Mouse (Mus musculus) stomach, embryonic 14.5 days (tissue): ENCODE measurements around the gene R3hdm2. TPM values are rescaled to one million over a fixed set of nuclear protein-coding genes. Genes with fewer than 3 reads are reported as not detected.

Source experiments
- ATAC-seq: fragments of 200-750 bp; cut with Nextera tagmentation; 2 replicates; pipeline ENCODE4 v1.8.0; 2017; ENCODE audit warnings: low read depth, moderate TSS enrichment; ENCODE audit not compliant: insufficient number of reproducible peaks, insufficient read depth, low FRiP score
- H3K27ac ChIP-seq: fragments of 300-500 bp; sonication (generic); 2 replicates; pipeline ENCODE4 v1.5.1; 2014; ENCODE audit warnings: mild to moderate bottlenecking, low read length, moderate library complexity, mixed read lengths
- H3K27me3 ChIP-seq: fragments of 300-500 bp; sonication (generic); 2 replicates; pipeline ENCODE4 v1.6.1; 2014; ENCODE audit warnings: low read length, control low read depth, mixed read lengths; ENCODE audit not compliant: control insufficient read depth, insufficient read depth
- H3K36me3 ChIP-seq: fragments of 300-500 bp; sonication (generic); 2 replicates; pipeline ENCODE4 v1.6.1; 2014; ENCODE audit warnings: mild to moderate bottlenecking, control low read depth, low read length, moderate library complexity, mixed read lengths; ENCODE audit not compliant: control insufficient read depth, insufficient read depth
- H3K4me1 ChIP-seq: fragments of 300-500 bp; sonication (generic); 2 replicates; pipeline ENCODE4 v1.6.1; 2014; ENCODE audit warnings: low read length, control low read depth, mixed read lengths; ENCODE audit not compliant: control insufficient read depth, insufficient read depth
- H3K4me2 ChIP-seq: fragments of 300-500 bp; sonication (generic); replicated peaks from 2 replicates; pipeline ENCODE4 v1.6.1; 2014; ENCODE audit warnings: low read depth, low read length, control low read depth
- H3K4me3 ChIP-seq: fragments of 300-500 bp; sonication (generic); 2 replicates; pipeline ENCODE4 v1.5.1; 2014; ENCODE audit warnings: low read depth, low read length, control low read depth
- H3K9ac ChIP-seq: fragments of 300-500 bp; sonication (generic); replicated peaks from 2 replicates; pipeline ENCODE4 v1.6.1; 2014; ENCODE audit warnings: low read depth, mild to moderate bottlenecking, control low read depth, low read length, moderate library complexity, mixed read lengths
- H3K9me3 ChIP-seq: fragments of 300-500 bp; sonication (generic); 2 replicates; pipeline ENCODE4 v1.6.1; 2016; ENCODE audit warnings: low read depth, low read length, control low read depth; ENCODE audit not compliant: control insufficient read depth
- WGBS: fragments of 180-500 bp; shearing (Covaris S2); extraction: QIAGEN DNeasy Blood & Tissue Kit; methylation state at CpG from one replicate; pipeline ENCODE4 v1.1.7; 2014; 5-methylcytosine and 5-hydroxymethylcytosine counted together
- polyA plus RNA-seq: library from polyadenylated mRNA; unstranded; fragments of >200 nt; fragmentation: Nextera tagmentation; extraction: Ambion mirVana; gene quantifications from 2 replicates; pipeline ENCODE4 v1.2.1, GENCODE M21; 2014

The R3hdm2 gene
- polyA plus RNA-seq, 1 experiment from 2014 or later = 37.3 TPM

DNA sequence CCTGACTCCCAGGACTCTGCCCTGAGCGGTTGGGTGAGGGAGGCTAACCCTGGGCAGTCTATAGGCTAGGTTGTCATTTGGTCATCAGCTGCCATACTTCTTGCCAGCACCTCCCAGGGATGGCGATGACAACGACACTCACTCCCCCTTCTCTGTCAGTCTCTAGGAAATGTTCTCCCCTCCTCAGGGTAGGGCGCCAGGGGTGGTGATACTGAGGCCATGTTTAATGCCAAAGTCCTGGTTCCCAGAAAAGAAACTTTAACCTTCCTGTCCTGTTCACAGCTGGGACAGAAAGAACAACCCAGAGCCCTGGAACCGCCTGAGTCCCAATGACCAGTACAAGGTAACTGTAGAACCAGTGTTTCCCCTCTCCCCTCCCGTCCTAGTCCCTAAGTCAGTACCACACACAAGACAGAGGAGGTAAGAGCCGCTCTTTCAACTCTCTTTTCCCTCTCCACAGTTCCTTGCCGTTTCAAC lies 135.9 kb downstream of the R3hdm2 start:
- Histone ChIP-seq H3K4me2 (peak overlapping the region; percentile 31), H3K4me3 (peak overlapping the region; percentile 3; the same call in 1 of the 2 replicates), H3K36me3 (peaks cover 15% of the 10 kb centered on the region; the same call in 1 of the 2 replicates), H3K27me3 (peaks cover 14% of the 10 kb centered on the region), H3K9me3 (no peaks in the 10 kb centered on the region), H3K4me1 (peaks cover 24% of the 10 kb centered on the region; the same call in 1 of the 2 replicates), H3K27ac (peak overlapping the region; percentile 62; the same call in 1 of the 2 replicates), H3K9ac (no peak overlapping the region)
- ATAC-seq = no peak
- 25% methylated on average over 8 of the region's 8 CpGs for WGBS

- Histone ChIP-seq H3K27me3 (peaks cover 11% of the 10 kb centered on the region; the same call in 1 of the 2 replicates), H3K4me2 (peak overlapping the region; percentile 31), H3K4me1 (peaks cover 27% of the 10 kb centered on the region), H3K9me3 (no peaks in the 10 kb centered on the region), H3K4me3 (peak overlapping the region; percentile 3; the same call in 1 of the 2 replicates), H3K36me3 (peaks cover 15% of the 10 kb centered on the region; the same call in 1 of the 2 replicates), H3K9ac (no peak overlapping the region), H3K27ac (peak overlapping the region; percentile 62; the same call in 1 of the 2 replicates)
- peak; percentile 66 for ATAC-seq
- WGBS = 8% methylated on average over 30 of the region's 30 CpGs
These were observed 136.6 kb downstream of the R3hdm2 start for GRCm38 (mm10) chr10:127516576-127517260.

- ATAC-seq = no peak
- Histone ChIP-seq H3K4me1 (peaks cover 26% of the 10 kb centered on the region), H3K9ac (no peak overlapping the region), H3K4me2 (no peak overlapping the region), H3K27ac (no peak overlapping the region), H3K36me3 (peaks cover 15% of the 10 kb centered on the region; the same call in 1 of the 2 replicates), H3K4me3 (no peak overlapping the region), H3K9me3 (no peaks in the 10 kb centered on the region), H3K27me3 (peaks cover 11% of the 10 kb centered on the region; the same call in 1 of the 2 replicates)
- 94% methylated on average over 22 of the region's 22 CpGs for WGBS
These were observed 137.8 kb downstream of the R3hdm2 start for GRCm38 (mm10) chr10:127517941-127518340.

GRCm38 (mm10) chr10:127519041-127519701 lies 139.0 kb downstream of the R3hdm2 start:
- no peak overlapping the region for H3K4me3 ChIP-seq
- H3K36me3 ChIP-seq = peaks cover 15% of the 10 kb centered on the region; the same call in 1 of the 2 replicates
- 94% methylated on average over 26 of the region's 26 CpGs for WGBS
- ATAC-seq = no peak
- H3K27ac ChIP-seq = no peak overlapping the region
- no peaks in the 10 kb centered on the region for H3K9me3 ChIP-seq
- H3K27me3 ChIP-seq = peaks cover 12% of the 10 kb centered on the region
- no peak overlapping the region for H3K9ac ChIP-seq
- H3K4me1 ChIP-seq = peaks cover 20% of the 10 kb centered on the region
- no peak overlapping the region for H3K4me2 ChIP-seq

DNA sequence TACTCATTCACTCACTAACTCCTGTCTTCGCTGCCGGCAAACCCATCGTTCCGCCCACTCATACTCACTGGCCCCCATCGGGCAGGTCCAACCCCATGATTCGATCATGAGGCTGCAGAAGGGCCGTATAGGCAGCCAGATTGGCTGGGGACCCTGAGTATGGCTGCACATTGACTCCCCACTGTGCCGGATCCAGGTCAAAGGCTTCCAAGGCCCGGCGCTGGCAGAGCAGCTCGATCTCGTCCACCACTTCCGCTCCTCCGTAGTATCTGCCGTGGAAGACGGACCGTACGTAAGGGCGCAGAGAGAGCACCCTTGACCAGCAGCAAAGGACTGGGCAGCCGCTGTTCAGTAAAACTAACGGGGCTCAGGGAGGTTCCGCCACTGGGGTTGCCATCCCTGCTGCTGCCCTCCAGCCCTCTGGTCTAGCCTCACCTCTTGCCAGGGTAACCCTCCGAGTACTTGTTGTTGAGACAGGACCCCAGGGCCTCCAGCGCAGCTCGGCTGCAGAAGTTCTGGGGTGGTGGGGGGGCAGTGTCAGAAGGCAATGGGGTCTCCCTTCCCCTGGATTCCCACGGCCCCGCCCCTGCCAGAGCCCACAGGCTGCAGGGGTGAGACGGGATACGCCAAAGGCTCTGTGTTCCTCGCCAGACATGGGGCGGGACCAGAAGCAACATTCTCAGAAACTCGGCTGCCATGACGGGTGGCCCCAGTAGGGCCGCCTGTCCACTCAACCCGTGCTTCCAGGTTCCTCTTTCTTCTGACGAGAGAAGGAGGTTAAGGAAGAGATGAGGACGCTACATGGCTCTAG lies 140.0 kb downstream of the R3hdm2 start:
- no peak overlapping the region for H3K4me3 ChIP-seq
- peaks cover 16% of the 10 kb centered on the region for H3K4me1 ChIP-seq
- H3K36me3 ChIP-seq = peaks cover 15% of the 10 kb centered on the region; the same call in 1 of the 2 replicates
- ATAC-seq = no peak
- 94% methylated on average over 37 of the region's 37 CpGs for WGBS
- H3K4me2 ChIP-seq = no peak overlapping the region
- no peak overlapping the region for H3K27ac ChIP-seq
- no peak overlapping the region for H3K9ac ChIP-seq
- no peaks in the 10 kb centered on the region for H3K9me3 ChIP-seq
- peaks cover 18% of the 10 kb centered on the region for H3K27me3 ChIP-seq

DNA sequence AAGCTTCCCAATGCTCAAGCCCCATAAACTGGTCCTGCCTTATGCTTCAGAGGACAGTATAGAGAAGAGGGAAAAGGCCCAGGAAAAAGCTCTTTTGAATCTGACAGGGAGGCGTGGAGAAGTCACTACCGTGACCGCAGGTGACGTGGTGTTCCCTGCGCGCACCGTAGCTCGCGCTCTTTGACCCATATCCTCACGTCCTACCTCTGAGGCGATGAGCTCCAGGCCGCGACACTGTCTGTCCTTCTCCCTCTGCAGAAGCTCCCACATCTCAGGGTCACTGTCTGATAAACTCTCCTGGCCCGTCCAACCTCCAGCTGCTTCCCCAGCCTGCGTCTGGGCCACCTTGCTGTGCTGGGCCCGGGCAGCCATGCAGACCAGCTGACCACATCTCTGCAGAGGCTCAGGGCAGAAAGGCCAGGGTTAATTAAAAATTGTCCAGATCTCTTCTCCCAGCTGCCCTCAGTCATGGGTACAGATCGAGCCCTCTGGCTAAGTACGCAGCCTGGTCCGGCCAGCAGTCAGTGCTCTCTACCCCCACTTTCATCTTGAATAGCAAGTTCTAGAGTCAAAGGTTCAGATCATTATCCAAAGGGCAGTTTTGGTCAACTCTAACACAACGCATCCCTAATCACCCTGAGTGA lies 140.7 kb downstream of the R3hdm2 start:
- peaks cover 16% of the 10 kb centered on the region for H3K27me3 ChIP-seq

DNA sequence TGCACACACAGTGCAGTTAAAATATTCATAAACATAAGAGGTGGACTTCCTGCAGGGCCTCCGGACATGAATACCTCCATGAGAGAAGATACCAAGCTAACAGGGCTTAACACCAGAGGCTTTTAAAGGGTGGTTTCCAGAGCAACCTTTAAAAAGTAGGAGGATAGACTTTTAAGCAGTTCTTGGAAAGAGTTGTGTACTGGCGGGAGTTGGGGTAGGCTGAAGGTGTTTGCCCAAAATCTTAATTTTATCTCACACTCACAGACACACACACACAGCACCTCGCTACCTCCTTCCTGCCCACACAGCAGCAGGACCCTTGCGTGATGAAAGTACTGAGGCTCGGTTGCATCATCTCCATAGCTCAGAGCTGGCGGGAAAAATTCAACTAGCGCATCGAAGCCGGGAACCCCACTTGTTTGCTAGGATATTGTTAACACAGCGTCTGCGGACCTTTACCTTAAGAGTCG lies 141.5 kb downstream of the R3hdm2 start:
- H3K4me3 ChIP-seq = peak overlapping the region; percentile 41
- WGBS = 6% methylated on average over 12 of the region's 12 CpGs
- peaks cover 24% of the 10 kb centered on the region for H3K27me3 ChIP-seq
- peak overlapping the region; percentile 77 for H3K4me2 ChIP-seq
- H3K9ac ChIP-seq = peak overlapping the region; percentile 34; the same call in 1 of the 2 replicates
- peaks cover 19% of the 10 kb centered on the region for H3K4me1 ChIP-seq
- no peak for ATAC-seq
- H3K9me3 ChIP-seq = no peaks in the 10 kb centered on the region
- no peak overlapping the region for H3K27ac ChIP-seq
- H3K36me3 ChIP-seq = peaks cover 15% of the 10 kb centered on the region; the same call in 1 of the 2 replicates

More for the DNA sequence above, 140.7 kb downstream of the R3hdm2 start:
- H3K4me2 ChIP-seq = peak overlapping the region; percentile 77
- H3K36me3 ChIP-seq = peaks cover 15% of the 10 kb centered on the region; the same call in 1 of the 2 replicates
- ATAC-seq = no peak
- no peak overlapping the region for H3K9ac ChIP-seq
- no peaks in the 10 kb centered on the region for H3K9me3 ChIP-seq
- H3K27ac ChIP-seq = no peak overlapping the region
- H3K4me3 ChIP-seq = peak overlapping the region; percentile 41; the same call in 1 of the 2 replicates
- H3K4me1 ChIP-seq = peaks cover 16% of the 10 kb centered on the region
- WGBS = 85% methylated on average over 20 of the region's 20 CpGs
